Mouse (Mus musculus): ENCODE measurements at regions not wholly inside any gene's neighbourhood (a gene's known extent, or its start where the extent isn't known, plus 50 kb on each side); places are given as distances from the start of the nearest gene placed in this dataset.

DNA sequence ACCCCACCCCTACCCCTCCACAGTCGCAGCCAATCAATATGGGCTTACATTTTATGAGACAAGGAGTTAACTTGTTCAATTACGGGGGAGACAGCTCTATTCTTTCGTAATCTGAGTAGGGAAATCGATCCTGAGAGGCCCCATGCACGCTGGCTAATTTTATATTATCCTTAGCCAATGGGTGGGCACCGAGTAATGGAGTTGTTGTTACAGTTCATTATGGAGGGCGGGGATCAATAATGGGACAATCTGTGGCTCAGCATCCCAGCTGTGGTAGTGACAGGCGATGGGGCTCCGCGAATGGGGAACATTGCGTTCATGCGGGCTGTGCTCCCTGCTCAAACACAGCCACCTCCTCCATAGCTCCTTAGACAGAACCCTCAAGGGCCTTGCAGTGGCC is 118.9 kb upstream of the Irx6 start:
- Histone ChIP-seq H3K36me3 (ENCODE audit: control insufficient read depth, insufficient read depth, low read length) (no peaks in the 10 kb centered on the region), H3K4me1 (replicated peaks; ENCODE audit: control insufficient read depth, insufficient read depth, low read length) (no peaks in the 10 kb centered on the region), H3K9me3 (ENCODE audit: control insufficient read depth, low read length) (no peaks in the 10 kb centered on the region), H3K27me3 (replicated peaks; ENCODE audit: control insufficient read depth, insufficient read depth, low read length) (no peaks in the 10 kb centered on the region), H3K4me3 (ENCODE audit: low read depth, low read length) (no peak overlapping the region), H3K4me2 (ENCODE audit: low read length) (no peak overlapping the region), H3K9ac (ENCODE audit: low read length) (no peak overlapping the region), H3K27ac (ENCODE audit: low read depth) (no peak overlapping the region)
- 84% methylated on average over 12 of the region's 12 CpGs for WGBS
- no peak for ATAC-seq (replicated peaks; ENCODE audit: low FRiP score, low TSS enrichment, low read depth)
- DNase-seq (ENCODE audit: low spot score), result no peak

- no peak overlapping the region for H3K4me2 ChIP-seq (ENCODE audit: low read length)
- H3K9ac ChIP-seq (ENCODE audit: low read length), result no peak overlapping the region
- no peak for DNase-seq (ENCODE audit: low spot score)
- no peak overlapping the region for H3K27ac ChIP-seq (ENCODE audit: low read depth)
- no peaks in the 10 kb centered on the region for H3K4me1 ChIP-seq (replicated peaks; ENCODE audit: control insufficient read depth, insufficient read depth, low read length)
- H3K27me3 ChIP-seq (replicated peaks; ENCODE audit: control insufficient read depth, insufficient read depth, low read length), result no peaks in the 10 kb centered on the region
- H3K4me3 ChIP-seq (ENCODE audit: low read depth, low read length), result no peak overlapping the region
- no peaks in the 10 kb centered on the region for H3K9me3 ChIP-seq (ENCODE audit: control insufficient read depth, low read length)
- H3K36me3 ChIP-seq (ENCODE audit: control insufficient read depth, insufficient read depth, low read length), result no peaks in the 10 kb centered on the region
- no peak for ATAC-seq (replicated peaks; ENCODE audit: low FRiP score, low TSS enrichment, low read depth)
- 73% methylated on average over 7 of the region's 7 CpGs for WGBS
Observed at GRCm38 (mm10) chr8:92555631-92556030, 118.5 kb upstream of the Irx6 start.

GRCm38 (mm10) chr8:92562471-92562870 is 111.6 kb upstream of the Irx6 start:
- WGBS, result 68% methylated on average over 5 of the region's 5 CpGs

DNA sequence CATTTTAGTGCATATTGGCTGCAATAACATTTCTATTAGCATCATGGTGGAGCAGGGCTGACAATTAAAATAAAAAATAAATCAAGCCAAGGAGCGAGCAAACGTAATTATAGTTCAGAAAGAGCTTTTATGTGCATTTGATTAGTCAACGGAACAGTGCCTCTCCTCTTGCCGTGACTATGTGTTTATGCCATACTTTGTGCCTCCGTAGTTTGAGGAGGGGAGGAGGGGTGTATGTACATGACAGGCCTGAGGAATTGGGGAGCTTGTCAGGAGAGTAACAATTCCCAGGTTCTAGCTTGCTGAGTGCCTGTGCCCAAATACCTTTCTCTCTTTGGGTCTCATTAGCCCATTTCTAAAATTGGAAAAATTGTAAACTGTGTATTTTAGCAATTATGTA is 111.1 kb upstream of the Irx6 start:
- Histone ChIP-seq H3K36me3 (ENCODE audit: control insufficient read depth, insufficient read depth, low read length) (no peaks in the 10 kb centered on the region), H3K9ac (ENCODE audit: low read length) (no peak overlapping the region), H3K27ac (ENCODE audit: low read depth) (no peak overlapping the region), H3K4me1 (replicated peaks; ENCODE audit: control insufficient read depth, insufficient read depth, low read length) (no peaks in the 10 kb centered on the region), H3K27me3 (replicated peaks; ENCODE audit: control insufficient read depth, insufficient read depth, low read length) (peaks cover 8% of the 10 kb centered on the region; the same call in 1 of the 2 replicates), H3K4me2 (ENCODE audit: low read length) (no peak overlapping the region), H3K9me3 (ENCODE audit: control insufficient read depth, low read length) (0 out of 2 replicates have a peak, but pooled peaks cover 3% of the 10 kb centered on the region), H3K4me3 (ENCODE audit: low read depth, low read length) (no peak overlapping the region)
- 50% methylated on average over 5 of the region's 5 CpGs for WGBS
- ATAC-seq (replicated peaks; ENCODE audit: low FRiP score, low TSS enrichment, low read depth) (no peak), DNase-seq (ENCODE audit: low spot score) (no peak)

More at GRCm38 (mm10) chr8:92562471-92562870, 111.6 kb upstream of the Irx6 start:
- H3K4me3 ChIP-seq (ENCODE audit: low read depth, low read length), result no peak overlapping the region
- H3K9me3 ChIP-seq (ENCODE audit: control insufficient read depth, low read length), result 0 out of 2 replicates have a peak, but pooled peaks cover 3% of the 10 kb centered on the region
- H3K27me3 ChIP-seq (replicated peaks; ENCODE audit: control insufficient read depth, insufficient read depth, low read length), result 0 out of 2 replicates have a peak, but pooled peaks cover 5% of the 10 kb centered on the region
- no peak for ATAC-seq (replicated peaks; ENCODE audit: low FRiP score, low TSS enrichment, low read depth)
- no peak overlapping the region for H3K27ac ChIP-seq (ENCODE audit: low read depth)
- no peak overlapping the region for H3K4me2 ChIP-seq (ENCODE audit: low read length)
- no peaks in the 10 kb centered on the region for H3K36me3 ChIP-seq (ENCODE audit: control insufficient read depth, insufficient read depth, low read length)
- no peaks in the 10 kb centered on the region for H3K4me1 ChIP-seq (replicated peaks; ENCODE audit: control insufficient read depth, insufficient read depth, low read length)
- H3K9ac ChIP-seq (ENCODE audit: low read length), result no peak overlapping the region
- DNase-seq (ENCODE audit: low spot score), result no peak

DNA sequence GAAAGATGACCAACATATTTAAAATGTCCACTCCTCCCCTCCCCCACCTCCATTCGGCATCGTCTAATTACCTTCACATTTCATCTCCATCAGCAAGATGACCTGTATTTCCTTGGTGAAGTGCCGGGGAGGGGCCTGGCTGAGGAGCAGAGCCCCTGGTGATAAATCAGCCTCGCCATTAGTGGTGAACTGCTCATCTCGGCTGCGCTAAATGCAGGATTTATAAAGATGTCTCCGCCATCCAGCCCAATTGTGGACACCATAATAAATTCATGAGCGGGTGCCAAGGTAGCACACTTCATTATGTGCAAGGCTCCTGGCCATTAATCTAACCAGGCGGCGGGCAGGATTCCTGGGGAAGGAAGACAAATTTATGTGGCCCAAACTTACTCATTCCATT is 104.4 kb upstream of the Irx6 start:
- ATAC-seq (replicated peaks; ENCODE audit: low FRiP score, low TSS enrichment, low read depth) (no peak), DNase-seq (ENCODE audit: low spot score) (no peak)
- peaks cover 15% of the 10 kb centered on the region; the same call in 1 of the 2 replicates for H3K27me3 ChIP-seq (replicated peaks; ENCODE audit: control insufficient read depth, insufficient read depth, low read length)

GRCm38 (mm10) chr8:92579446-92579845 is 94.6 kb upstream of the Irx6 start:
- ATAC-seq (replicated peaks; ENCODE audit: low FRiP score, low TSS enrichment, low read depth) (no peak), DNase-seq (ENCODE audit: low spot score) (no peak)
- H3K9me3 ChIP-seq (ENCODE audit: control insufficient read depth, low read length), result no peaks in the 10 kb centered on the region
- H3K4me1 ChIP-seq (replicated peaks; ENCODE audit: control insufficient read depth, insufficient read depth, low read length), result no peaks in the 10 kb centered on the region
- no peak overlapping the region for H3K27ac ChIP-seq (ENCODE audit: low read depth)
- no peaks in the 10 kb centered on the region for H3K36me3 ChIP-seq (ENCODE audit: control insufficient read depth, insufficient read depth, low read length)
- H3K27me3 ChIP-seq (replicated peaks; ENCODE audit: control insufficient read depth, insufficient read depth, low read length), result no peaks in the 10 kb centered on the region
- H3K4me3 ChIP-seq (ENCODE audit: low read depth, low read length), result no peak overlapping the region
- 84% methylated on average over 2 of the region's 2 CpGs for WGBS
- no peak overlapping the region for H3K9ac ChIP-seq (ENCODE audit: low read length)
- no peak overlapping the region for H3K4me2 ChIP-seq (ENCODE audit: low read length)

More for the DNA sequence above, 104.4 kb upstream of the Irx6 start:
- H3K9me3 ChIP-seq (ENCODE audit: control insufficient read depth, low read length), result 0 out of 2 replicates have a peak, but pooled peaks cover 3% of the 10 kb centered on the region
- 38% methylated on average over 10 of the region's 10 CpGs for WGBS
- no peak overlapping the region for H3K4me3 ChIP-seq (ENCODE audit: low read depth, low read length)
- no peak overlapping the region for H3K9ac ChIP-seq (ENCODE audit: low read length)
- H3K4me2 ChIP-seq (ENCODE audit: low read length), result no peak overlapping the region
- H3K36me3 ChIP-seq (ENCODE audit: control insufficient read depth, insufficient read depth, low read length), result no peaks in the 10 kb centered on the region
- no peak overlapping the region for H3K27ac ChIP-seq (ENCODE audit: low read depth)
- H3K4me1 ChIP-seq (replicated peaks; ENCODE audit: control insufficient read depth, insufficient read depth, low read length), result no peaks in the 10 kb centered on the region

DNA sequence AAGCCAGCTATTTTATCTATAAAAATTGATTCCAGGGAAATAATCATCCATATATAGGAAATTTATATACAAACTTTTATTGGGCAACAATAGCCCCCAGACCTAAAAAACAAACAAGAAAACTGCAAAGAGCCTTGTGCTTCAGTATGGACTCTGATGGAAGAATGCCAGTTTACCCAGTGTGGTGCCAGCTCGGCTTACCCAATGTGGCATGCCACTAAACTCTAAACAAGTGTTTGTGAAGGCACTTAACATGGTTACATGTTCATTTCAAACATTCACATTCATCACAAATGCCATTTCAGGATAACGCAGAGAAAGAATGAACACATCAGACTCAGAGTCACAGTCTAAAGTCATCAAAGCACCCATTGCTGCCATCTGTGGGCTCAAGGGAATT is 93.0 kb upstream of the Irx6 start:
- H3K36me3 ChIP-seq (ENCODE audit: control insufficient read depth, insufficient read depth, low read length), result no peaks in the 10 kb centered on the region
- ATAC-seq (replicated peaks; ENCODE audit: low FRiP score, low TSS enrichment, low read depth) (no peak), DNase-seq (ENCODE audit: low spot score) (no peak)
- no peaks in the 10 kb centered on the region for H3K9me3 ChIP-seq (ENCODE audit: control insufficient read depth, low read length)
- WGBS, result 85% methylated on average over 2 of the region's 2 CpGs
- no peak overlapping the region for H3K4me2 ChIP-seq (ENCODE audit: low read length)
- H3K27me3 ChIP-seq (replicated peaks; ENCODE audit: control insufficient read depth, insufficient read depth, low read length), result no peaks in the 10 kb centered on the region
- H3K9ac ChIP-seq (ENCODE audit: low read length), result no peak overlapping the region
- no peaks in the 10 kb centered on the region for H3K4me1 ChIP-seq (replicated peaks; ENCODE audit: control insufficient read depth, insufficient read depth, low read length)
- H3K4me3 ChIP-seq (ENCODE audit: low read depth, low read length), result no peak overlapping the region
- no peak overlapping the region for H3K27ac ChIP-seq (ENCODE audit: low read depth)

- ATAC-seq (replicated peaks; ENCODE audit: low FRiP score, low TSS enrichment, low read depth) (no peak), DNase-seq (ENCODE audit: low spot score) (no peak)
- Histone ChIP-seq H3K4me1 (replicated peaks; ENCODE audit: control insufficient read depth, insufficient read depth, low read length) (no peaks in the 10 kb centered on the region), H3K36me3 (ENCODE audit: control insufficient read depth, insufficient read depth, low read length) (no peaks in the 10 kb centered on the region), H3K9me3 (ENCODE audit: control insufficient read depth, low read length) (no peaks in the 10 kb centered on the region), H3K4me3 (ENCODE audit: low read depth, low read length) (no peak overlapping the region), H3K27me3 (replicated peaks; ENCODE audit: control insufficient read depth, insufficient read depth, low read length) (no peaks in the 10 kb centered on the region), H3K9ac (ENCODE audit: low read length) (no peak overlapping the region), H3K27ac (ENCODE audit: low read depth) (no peak overlapping the region), H3K4me2 (ENCODE audit: low read length) (no peak overlapping the region)
- 82% methylated on average over 3 of the region's 3 CpGs for WGBS
Observed at GRCm38 (mm10) chr8:92600766-92601165, 73.3 kb upstream of the Irx6 start.

DNA sequence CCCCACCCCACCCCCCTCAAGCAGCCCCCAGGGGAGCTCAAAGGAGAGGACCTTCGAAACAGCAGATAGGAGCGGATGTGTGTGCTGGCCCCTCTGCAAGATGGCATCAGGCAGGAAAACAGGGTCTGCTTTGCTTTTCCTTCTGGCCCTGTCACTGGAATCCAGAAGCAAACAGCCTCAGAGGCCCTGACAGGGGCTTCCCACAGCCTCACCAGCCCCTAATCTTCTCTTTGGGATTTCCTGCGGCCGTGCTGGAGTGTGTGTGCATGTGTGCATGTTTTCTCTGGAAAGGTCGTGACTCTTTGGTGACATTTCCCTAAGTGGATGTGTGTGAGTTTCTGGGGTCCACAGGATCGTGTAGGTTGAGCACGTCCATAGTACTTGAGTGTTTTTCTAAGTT is 71.1 kb upstream of the Irx6 start:
- ATAC-seq (replicated peaks; ENCODE audit: low FRiP score, low TSS enrichment, low read depth), result no peak
- 32% methylated on average over 7 of the region's 7 CpGs for WGBS
- no peak for DNase-seq (ENCODE audit: low spot score)

More for the DNA sequence above, 71.1 kb upstream of the Irx6 start:
- no peak overlapping the region for H3K4me2 ChIP-seq (ENCODE audit: low read length)
- no peaks in the 10 kb centered on the region for H3K36me3 ChIP-seq (ENCODE audit: control insufficient read depth, insufficient read depth, low read length)
- H3K9ac ChIP-seq (ENCODE audit: low read length), result no peak overlapping the region
- no peaks in the 10 kb centered on the region for H3K27me3 ChIP-seq (replicated peaks; ENCODE audit: control insufficient read depth, insufficient read depth, low read length)
- no peak overlapping the region for H3K4me3 ChIP-seq (ENCODE audit: low read depth, low read length)
- no peaks in the 10 kb centered on the region for H3K9me3 ChIP-seq (ENCODE audit: control insufficient read depth, low read length)
- H3K4me1 ChIP-seq (replicated peaks; ENCODE audit: control insufficient read depth, insufficient read depth, low read length), result no peaks in the 10 kb centered on the region
- no peak overlapping the region for H3K27ac ChIP-seq (ENCODE audit: low read depth)
